Mouse (Mus musculus) forelimb bud, embryonic 11.5 days (tissue): ENCODE measurements around the gene Col4a2.

ENCODE experiments used
- DNase-seq: peaks from one replicate; pipeline ENCODE4 v3.0.0-alpha.2; 2012; ENCODE audit warnings: low read depth, low spot score

Col4a2 gene

DNA sequence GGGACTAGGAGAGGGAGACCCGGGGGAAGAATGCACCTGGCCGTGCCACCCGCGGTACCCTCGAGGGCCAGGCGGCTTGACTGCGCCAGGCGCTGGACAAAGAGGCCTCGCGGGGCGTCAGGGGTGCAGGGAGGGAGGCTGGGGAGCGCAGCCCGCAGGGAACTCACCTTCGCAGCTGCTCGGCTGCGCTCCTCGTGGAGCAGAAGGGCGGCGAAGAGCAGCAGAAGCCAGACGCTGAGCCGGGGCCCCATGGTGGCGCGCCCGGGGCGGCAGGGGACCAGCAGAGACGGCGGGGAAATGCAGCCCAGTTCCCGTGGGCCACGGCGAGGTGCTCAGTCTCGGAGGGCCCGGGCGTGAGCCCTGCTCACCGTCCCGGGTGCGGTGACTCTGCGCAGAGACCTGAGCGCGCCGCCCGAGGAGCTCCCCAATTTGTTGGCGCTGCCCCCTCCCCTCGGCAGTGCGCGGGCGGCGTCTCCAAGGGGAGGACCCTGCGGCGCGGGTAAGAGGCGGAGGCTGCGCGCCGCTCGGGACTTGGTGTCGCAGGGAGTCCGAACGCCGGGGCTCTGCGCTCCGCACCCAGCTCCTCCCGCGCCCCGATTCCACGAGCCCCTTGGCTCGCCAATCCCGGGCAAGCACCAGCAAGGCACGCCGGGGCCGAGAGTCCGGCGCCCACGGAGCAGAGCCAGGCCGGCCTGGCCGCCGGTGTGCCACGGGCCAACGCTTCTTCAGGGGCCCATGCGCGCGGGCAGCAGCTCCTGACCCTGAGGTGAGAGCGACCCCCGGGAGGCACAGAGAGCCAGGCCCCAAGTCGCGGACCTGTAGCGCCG lies at the start of gene Col4a2, which contains the start of gene Col4a1:
TSS of gene Col4a2 (plus strand) at position 457 of the 827 bp plus-strand sequence.
TSS of gene Col4a1 (minus strand) at position 478 of the 827 bp plus-strand sequence.
- peak; percentile 74 for DNase-seq

DNA sequence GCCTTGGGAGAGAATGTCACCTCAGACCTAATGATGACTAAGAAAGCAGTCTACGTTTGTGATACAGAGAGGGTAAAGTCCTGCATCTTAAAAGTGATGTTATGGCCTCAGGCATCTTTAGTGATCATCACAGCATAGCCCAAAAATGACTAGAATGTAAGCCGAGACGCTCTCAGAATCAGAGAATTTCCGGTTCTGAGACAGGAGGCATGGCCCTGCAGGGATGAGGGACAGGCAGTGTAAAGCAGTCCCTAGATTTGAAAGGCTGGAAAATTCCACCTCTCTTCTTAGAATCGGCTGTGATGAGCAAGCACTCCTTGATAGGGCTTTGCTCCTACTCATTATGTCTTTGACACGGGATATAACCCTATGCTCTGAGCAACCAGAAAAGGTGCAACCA lies 48.8 kb upstream of the Col4a2 start:
- DNase-seq = no peak

DNA sequence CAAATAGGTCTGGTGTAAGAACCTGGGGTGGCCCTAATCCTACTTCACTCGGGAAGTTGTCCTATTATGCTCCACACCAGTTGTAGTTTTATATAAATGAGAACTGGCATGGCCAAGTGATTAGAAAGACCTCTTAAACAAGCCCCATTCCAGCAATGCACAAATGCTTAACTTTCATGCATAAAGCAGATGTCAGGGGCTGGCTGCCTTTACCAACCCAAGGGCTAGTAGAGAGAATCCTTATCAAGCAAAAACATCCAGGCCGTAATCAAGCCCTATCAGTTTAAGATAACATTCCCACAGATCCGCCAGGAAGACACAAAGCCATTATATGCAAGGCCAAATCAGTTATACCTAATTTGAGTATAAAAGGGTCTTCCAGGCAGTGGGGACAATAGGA lies 46.6 kb upstream of the Col4a2 start:
- DNase-seq = no peak

DNA sequence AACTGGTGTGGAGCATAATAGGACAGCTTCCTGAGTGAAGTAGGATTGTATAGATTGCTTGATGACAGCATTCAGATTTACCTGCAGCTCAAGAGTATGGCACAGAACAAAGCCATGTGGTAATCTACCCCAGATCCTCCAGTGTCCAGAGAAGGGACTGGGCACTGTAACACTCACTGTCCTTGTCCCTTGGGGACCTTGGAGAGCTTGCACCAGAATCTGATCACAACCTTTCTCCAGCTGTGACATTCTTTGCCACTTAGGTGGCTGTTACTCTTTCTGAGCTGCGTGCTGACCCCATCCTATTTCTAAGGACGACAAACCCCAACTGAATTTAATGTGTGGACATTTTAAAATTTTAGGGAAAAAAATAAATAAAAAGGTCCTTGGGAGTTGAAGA lies 46.1 kb upstream of the Col4a2 start:
- DNase-seq = no peak

DNA sequence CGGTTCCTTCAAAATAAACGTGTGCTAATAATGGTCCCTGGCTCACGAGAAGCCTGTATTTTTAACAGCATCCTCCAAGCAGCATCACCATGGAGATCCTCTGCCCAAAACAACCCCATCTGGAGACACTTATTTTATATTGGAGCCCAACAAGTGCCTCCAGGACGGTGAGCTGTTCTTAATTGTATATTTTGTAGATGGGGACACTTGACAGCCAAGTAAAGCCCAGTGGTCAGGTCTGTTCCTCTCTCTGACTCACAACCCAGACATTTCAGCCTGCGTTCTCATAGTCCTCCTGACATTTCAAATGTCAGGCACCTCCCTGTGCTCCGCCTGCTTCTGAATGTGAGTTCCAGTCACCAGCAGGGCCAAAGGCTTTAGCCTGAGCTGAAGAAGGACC lies 43.9 kb upstream of the Col4a2 start:
- peak; percentile 69 for DNase-seq

DNA sequence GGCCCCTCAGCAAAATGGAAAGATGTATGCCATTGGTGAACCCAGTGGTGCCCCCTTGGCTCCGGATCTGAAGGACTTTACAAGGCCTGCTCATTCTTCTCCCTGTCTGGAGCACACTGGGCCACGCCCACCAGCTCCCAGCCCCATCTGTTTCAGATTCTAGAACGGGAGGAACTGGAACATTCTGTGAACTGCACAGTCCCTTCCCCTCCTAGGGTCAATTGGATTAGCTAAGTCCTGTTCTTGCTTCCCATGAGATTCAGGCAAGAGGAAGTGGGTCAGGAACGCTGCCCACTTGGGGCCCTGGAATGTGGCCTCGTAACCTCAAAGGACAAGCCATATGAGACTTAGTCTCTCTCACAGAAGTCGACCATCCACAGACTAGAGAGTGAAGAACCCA lies 41.8 kb upstream of the Col4a2 start:
- DNase-seq = no peak

DNA sequence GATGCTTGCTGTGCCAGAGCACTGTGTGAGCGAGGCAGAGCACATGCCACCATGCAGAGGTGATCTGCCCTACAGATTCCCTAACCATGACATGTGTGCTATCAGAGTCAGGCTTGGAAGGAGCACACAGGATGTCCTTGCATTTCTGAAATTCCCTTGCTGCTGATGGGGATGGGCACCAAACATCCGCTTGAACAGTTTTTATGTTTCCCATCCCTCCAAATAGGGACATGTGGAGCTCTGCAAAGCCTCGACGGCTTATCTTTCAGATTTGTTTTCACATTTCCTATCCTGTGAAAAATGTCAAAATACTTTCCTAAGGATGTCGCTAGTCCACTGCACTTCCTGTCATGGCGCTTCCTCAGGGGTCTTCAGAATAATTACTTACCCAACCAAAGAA lies 40.4 kb upstream of the Col4a2 start:
- DNase-seq = no peak

DNA sequence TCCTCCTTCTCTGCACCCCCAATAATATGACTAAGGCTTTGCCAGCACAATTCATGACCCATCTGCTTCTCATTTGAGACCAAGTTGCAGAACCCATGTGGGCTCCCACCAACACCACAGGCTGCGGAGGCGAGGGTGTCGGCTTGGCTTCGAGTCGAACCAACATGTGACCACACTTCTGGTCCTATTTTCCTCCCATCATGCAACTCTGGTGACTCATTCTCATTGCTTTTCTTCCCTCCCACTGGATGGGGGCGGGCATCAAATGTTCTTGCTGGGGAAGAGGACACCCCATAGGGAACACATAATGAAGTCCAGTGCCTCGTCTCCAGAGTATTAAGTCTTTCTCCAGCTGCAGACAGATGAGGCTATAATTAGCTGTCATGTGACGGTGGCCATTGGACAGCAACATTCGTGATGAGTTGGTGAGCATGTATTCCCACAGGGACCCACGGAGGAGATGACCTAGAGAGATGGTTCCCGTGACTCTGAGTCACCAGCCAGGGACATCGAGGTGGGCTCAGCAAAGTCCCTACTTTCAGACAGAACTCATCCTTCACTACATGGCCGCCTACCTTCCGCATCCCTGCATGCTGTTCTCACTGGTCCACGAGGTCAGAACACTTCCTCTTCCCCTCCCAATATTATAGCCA lies 39.0 kb upstream of the Col4a2 start:
- DNase-seq = no peak

DNA sequence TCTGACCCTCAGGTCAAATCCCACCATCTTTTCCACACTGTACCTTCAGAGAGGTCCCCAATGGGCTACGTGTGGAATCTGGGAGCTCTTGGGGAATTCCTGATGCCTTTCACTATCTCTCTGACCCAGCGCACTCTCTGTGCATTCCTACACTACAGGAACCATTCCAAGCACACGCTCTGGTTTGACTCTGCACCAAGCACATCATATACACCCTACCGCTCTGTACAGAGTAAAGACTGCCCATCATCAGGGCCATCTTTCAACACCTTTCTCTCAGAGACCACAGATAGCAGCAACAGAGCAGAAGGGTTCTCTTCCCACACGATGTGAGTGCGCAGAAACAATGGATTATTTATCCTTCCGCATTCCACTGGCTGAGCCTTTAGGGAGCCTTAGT lies 38.2 kb upstream of the Col4a2 start:
- DNase-seq = no peak

DNA sequence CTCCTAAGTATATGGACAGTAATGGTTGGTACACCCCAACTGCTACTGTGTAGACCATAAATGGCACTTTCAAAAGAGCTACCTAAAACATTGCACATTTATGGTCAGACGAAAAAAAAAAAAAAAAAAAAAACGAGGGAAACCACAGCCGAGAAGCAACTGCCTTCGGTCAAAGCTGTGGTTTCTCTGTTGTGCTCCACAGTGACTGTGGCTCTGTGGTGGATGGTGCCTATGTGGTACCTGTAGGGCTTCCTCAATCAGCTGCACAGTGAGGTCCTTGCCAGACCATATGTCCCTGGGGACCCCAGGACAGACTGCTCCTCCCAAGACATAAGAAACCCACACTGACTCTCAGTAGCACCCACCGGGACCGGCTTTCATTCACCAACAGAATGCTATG lies 36.3 kb upstream of the Col4a2 start:
- no peak for DNase-seq

DNA sequence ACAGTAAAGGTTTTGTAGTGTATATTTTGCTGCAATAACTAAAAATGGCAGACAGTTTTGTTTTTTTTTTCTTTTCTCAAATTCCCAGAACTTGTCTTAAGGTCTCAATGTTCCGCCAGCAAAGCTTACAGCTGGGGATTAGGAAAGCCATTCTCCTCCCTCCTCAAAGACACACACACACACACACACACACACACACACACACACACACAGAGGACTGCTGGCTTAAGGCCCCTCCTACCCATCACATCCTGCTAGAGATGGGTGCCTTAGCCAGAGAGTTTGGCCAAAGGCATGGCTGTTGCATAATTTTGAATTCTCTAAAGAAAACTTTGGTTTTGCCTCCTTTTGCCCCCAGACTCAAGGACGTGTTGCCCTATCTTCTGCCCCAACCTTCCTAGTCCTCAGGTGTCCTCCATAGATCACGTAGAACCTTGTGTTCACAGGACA lies 35.0 kb upstream of the Col4a2 start:
- DNase-seq = no peak

DNA sequence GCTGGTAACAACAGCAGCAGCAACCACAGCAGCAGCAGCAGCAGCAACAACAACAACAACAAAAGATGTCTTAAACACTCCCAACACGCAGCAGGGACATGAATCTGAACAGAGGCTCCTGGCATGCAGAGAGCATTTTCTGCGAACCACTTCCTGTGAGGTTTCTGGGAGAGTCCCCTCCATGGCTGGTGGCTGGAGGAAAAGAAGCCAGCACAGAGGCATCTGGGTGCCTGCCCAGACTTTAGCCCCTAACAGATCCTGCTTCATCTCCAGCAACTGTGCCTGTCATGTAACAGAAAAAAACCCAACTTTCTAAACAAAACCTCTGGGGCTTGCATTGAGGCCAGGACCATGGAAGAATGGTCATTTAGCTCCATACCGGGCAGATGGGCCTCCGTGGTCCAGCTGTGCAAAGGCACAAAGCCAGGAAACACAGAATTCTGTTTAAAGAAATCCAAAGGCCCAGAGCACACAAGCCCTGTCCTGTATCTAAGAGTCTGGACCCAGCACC lies 34.4 kb upstream of the Col4a2 start:
- no peak for DNase-seq

DNA sequence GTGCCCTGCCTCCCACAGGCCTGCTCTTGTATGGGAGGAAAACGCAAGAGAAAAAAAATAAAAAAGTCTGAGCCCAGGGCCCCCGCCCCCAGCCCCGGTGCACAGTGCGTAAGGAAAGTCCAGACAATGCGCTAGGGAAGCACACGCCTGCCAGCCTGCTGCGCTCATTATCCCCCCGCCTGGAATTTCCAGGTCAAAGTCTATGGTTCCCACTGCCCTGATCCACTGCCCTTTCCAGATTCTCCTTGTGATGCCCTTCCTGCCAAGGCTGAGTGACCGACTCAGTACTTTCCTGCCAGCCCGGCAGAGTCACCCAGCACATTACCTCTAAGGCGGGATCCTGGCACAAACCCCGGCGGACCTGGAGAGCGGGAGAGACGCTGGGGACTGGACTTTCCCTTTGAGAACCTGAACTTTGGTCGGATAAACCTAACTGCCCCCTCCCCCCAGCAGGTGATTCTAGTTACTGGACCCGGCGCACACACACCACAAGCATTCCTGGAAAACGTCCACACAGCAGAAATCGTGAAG lies 33.2 kb upstream of the Col4a2 start:
- DNase-seq = peak; percentile 49

DNA sequence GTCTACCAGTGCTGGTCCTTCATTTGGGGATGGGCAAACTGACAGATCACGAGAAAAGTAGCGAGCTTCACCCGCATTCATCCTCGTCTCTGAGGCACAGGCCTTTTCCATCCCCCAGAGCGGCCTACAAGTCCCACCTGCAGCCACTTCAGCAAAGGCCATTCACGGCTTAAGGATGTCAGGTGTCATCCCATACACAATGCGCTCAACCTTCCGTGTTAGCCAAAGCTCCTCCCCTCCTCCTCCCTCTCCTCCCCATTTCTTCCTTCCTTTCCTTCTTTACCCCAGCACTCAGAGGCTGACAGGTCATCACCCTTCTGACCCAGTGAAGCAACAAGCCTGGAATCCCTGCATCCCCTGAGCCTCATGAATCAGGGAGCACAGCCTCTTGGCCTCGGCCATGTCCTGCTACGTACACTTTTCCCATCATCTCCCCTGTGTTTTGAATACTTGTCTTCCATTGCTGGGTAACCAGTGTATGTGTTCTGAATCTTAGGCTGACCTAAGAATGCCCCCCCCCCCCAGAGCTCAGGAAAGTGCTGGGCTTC lies 31.8 kb upstream of the Col4a2 start:
- no peak for DNase-seq

DNA sequence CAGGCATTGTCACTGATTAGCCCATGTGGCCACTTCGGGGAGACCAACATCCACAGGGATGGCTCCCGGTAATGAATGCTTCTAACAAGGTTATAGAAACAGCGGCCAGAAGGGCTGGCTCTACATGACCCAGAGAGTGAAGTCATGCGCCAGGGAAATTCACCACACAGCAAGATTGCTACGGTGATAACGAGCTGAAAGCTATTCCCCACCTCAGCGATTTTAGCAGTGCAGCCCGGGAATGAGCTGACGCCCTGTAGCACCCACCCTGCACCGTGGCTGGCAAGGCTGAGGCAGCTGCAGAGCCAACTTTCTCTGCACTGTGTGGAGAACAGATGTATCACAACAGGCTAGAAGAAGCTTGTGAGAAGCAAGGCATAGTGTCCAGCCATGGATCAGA lies 30.5 kb upstream of the Col4a2 start:
- DNase-seq = no peak

DNA sequence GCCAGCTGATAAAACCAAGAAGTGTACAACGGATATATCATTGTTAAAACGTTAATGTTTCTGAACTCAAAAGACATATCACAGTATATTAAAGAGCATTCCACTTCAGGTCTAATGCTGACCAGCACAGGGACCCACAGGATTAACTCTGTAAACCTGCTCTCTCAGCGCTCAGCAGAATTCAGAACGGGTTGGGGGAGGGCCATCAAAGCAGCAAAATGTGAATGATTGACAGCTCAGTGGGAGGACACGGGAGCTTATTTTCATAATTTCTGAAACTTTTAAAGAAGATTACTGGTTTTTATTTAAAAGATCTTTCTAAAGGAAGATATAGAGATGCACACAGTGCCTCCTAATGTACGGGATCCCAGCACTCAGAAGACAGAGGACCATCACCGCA lies 29.9 kb upstream of the Col4a2 start:
- DNase-seq = no peak

DNA sequence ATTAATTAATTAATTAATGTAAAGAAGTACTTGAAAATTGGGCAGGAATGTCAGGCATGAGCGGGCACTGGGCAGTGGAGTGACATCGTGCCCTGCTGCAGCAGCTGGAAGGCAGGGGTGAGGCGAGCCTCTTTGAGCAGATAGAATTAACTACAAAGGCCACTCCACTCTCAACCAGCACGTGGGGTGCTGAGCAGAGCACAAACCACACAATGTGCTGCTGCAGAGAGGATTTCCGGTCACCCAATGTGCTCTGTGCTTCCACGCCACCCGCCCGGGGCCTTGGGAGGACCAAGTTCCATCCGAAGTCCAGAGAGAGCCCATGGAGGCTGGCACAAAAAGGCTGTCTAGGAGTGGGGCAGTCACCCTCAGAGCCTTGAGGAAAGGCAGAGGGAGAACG lies 29.4 kb upstream of the Col4a2 start:
- DNase-seq = no peak

DNA sequence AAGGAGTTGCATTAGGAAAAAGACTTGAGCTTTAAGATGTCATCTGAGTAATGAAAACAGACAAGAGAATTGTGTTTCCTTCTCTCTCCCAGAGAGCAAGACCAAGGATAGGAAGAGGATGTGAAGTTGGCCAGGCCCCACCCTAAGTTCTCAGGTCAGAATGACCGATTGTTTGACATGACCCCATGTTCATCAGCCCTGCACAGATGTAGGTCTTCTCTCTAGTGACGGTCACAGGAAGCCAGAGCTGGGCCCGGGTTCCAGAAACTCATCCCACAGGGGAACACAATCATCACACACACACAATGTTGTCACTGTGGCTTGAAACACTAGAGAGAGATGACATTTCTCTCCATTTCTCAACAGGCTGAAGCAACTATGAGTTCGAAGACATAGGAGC lies 27.2 kb upstream of the Col4a2 start:
- DNase-seq = no peak

DNA sequence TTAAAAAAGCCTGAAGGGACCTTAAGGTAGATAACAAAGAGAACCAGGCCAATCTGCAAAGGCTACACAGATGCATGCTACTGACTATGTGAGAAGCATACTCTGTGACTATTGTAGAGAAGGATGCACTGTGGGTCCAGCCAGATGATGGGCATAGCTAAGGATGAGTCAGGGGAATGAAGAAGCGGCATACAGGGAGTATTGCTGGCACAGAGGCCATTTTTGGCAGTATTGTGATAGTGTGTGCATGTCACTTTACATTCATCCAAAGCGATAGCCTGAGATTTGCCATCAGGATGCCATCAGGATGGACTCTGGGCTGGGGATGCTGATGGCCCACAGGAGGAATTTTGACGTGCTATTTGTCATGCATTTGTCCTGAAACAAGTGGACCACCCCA lies 25.5 kb upstream of the Col4a2 start:
- DNase-seq = no peak

DNA sequence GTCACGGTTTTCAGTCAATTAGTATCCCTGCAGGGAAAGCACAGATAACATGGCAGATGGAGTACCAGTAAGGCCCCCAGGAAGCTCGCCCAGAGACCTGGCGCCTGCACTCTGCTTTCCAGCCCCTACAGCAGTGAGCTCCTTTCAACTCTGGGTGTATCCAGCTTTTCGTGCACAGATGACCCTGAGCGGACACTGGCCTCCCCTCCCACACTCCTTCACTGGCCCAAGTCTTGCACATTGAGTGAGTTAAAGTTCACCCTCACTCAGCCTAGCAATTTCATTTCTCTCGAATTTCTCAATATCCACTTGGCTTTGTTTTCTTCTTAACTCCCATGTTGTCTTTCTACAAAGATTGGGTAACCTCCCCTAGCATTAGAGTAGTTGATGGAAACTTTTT lies 24.3 kb upstream of the Col4a2 start:
- DNase-seq = no peak

DNA sequence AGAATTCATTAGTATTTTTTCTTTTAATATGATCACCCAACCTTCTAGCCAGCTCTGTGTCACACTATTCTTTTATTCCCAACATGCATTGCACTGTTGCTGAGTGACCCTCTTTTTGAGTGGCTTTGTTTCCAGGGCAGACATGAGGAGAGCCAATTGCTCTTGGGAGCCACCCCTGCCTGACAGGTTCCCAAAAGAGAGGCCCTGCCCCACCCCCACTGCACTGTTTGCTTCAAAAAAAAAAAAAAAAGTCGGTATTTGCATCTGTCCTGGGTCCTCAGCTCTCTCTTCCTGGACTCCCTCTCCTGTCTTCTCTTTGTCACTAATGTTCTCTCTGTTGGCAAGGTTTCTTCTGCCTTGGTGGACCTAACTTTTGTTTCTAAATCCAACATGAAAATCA lies 22.1 kb upstream of the Col4a2 start:
- DNase-seq = no peak

DNA sequence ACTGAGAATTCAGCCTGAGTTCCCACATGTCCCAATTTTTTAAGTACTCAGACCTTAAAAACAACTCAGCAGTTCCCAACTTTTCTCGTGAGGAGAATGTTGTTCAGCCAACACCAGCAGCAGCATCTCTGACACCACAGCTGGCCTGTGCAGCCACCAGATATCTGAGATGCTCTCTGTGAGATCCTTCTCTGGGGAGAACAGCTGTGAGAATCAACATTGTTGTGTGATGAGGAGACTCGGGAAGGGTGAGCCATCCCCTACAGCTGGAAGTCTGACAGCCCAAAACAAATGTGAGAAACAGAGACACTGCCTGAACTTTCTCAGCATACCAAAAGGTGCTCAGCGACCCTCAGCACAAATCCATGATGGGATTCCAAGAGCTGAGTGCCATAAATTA lies 20.0 kb upstream of the Col4a2 start:
- no peak for DNase-seq
